Mouse (Mus musculus): Measurements from ENCODE around the gene Slc23a2. TPM values are rescaled to one million over a fixed set of nuclear protein-coding genes. Genes with fewer than 3 reads are reported as not detected.
A peak's percentile ranks its signal among the peaks of the same experiment; 100 is the strongest.

Gene Slc23a2
- polyA plus RNA-seq, 1 experiment from 2014 or later: 19.3 TPM

DNA sequence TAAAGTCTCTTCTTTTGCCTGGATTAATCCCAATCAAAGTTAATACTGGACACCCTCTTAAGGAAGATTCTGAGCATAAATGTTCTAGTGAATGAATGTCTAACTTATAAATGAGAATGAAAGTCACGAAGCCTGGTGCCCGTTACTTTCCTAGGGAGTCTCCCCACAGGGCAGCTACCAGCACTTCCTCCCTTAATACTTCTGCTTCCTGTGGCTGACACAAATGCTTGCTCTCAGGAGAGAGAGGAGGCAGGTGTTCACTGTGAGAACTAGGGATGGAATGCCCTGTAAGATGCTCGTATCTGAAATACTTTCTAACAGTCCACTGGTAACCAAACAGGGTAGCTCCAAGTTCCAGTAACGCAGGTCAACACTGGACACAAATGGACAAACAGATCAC lies 91.1 kb downstream of the Slc23a2 start:
- H3K4me2 ChIP-seq (ENCODE audit: low read length): no peak overlapping the region
- no peak for DNase-seq (ENCODE audit: low spot score)
- H3K27ac ChIP-seq (ENCODE audit: low read depth, low read length): no peak overlapping the region
- no peak for ATAC-seq
- H3K9me3 ChIP-seq (replicated peaks; ENCODE audit: control insufficient read depth, low read length): no peaks in the 10 kb centered on the region
- H3K4me3 ChIP-seq (ENCODE audit: low read depth, low read length): no peak overlapping the region
- H3K36me3 ChIP-seq (ENCODE audit: control insufficient read depth, insufficient read depth, low read length): peaks cover 33% of the 10 kb centered on the region
- H3K4me1 ChIP-seq (ENCODE audit: control insufficient read depth, insufficient read depth, low read length): no peaks in the 10 kb centered on the region
- no peak overlapping the region for H3K9ac ChIP-seq (ENCODE audit: low read length)
- 96% methylated on average over 4 of the region's 4 CpGs for WGBS
- no peaks in the 10 kb centered on the region for H3K27me3 ChIP-seq (replicated peaks; ENCODE audit: control insufficient read depth, insufficient read depth, low read length)

DNA sequence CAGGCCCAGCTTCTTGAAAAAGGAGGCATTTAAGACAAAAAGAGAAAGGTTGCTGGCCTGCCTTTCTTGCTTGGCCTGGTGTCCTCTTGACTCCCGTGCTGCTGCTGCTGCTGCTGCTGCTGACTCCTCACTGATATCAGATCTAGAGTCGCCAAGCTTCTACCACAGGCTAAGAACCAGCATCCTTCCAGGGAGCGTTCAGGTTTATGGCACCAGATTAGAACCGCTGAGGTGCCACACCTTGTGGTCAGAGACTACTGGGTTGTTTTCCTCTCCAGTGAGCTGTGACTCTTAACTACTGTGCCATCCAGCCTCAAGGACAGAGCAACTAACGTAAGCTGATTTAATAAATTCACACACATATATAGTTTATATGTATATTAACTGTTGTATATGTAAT lies 93.1 kb downstream of the Slc23a2 start:
- no peaks in the 10 kb centered on the region for H3K9me3 ChIP-seq (replicated peaks; ENCODE audit: control insufficient read depth, low read length)
- ATAC-seq (no peak), DNase-seq (ENCODE audit: low spot score) (no peak)
- H3K4me2 ChIP-seq (ENCODE audit: low read length): no peak overlapping the region
- no peak overlapping the region for H3K27ac ChIP-seq (ENCODE audit: low read depth, low read length)
- H3K36me3 ChIP-seq (ENCODE audit: control insufficient read depth, insufficient read depth, low read length): peaks cover 17% of the 10 kb centered on the region
- no peak overlapping the region for H3K4me3 ChIP-seq (ENCODE audit: low read depth, low read length)
- H3K4me1 ChIP-seq (ENCODE audit: control insufficient read depth, insufficient read depth, low read length): no peaks in the 10 kb centered on the region
- H3K9ac ChIP-seq (ENCODE audit: low read length): no peak overlapping the region
- WGBS: 89% methylated on average over 5 of the region's 5 CpGs
- H3K27me3 ChIP-seq (replicated peaks; ENCODE audit: control insufficient read depth, insufficient read depth, low read length): no peaks in the 10 kb centered on the region

DNA sequence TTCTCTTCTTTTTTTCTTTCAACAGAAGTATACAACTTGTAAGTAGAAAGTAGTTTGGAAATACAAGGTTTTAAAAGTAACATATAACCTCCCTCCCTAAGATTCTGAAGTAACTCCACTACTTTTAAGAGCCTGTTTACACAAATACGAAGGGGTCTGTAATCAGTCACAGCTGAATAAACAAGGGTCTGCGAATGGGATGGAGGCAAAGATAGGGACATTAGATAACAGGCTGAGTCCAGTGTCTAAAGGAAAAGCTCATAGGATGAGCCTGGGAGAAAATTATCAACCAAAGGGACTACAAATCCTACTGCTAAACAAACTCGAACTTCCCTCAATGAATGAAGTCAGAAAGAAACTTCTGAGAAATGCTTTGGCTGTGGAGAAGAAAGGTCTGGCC lies 95.0 kb downstream of the Slc23a2 start:
- WGBS: 71% methylated on average over 3 of the region's 3 CpGs
- Histone ChIP-seq H3K27ac (ENCODE audit: low read depth, low read length) (no peak overlapping the region), H3K36me3 (ENCODE audit: control insufficient read depth, insufficient read depth, low read length) (no peaks in the 10 kb centered on the region), H3K4me2 (ENCODE audit: low read length) (no peak overlapping the region), H3K27me3 (replicated peaks; ENCODE audit: control insufficient read depth, insufficient read depth, low read length) (no peaks in the 10 kb centered on the region), H3K9me3 (replicated peaks; ENCODE audit: control insufficient read depth, low read length) (no peaks in the 10 kb centered on the region), H3K4me1 (ENCODE audit: control insufficient read depth, insufficient read depth, low read length) (no peaks in the 10 kb centered on the region), H3K9ac (ENCODE audit: low read length) (no peak overlapping the region), H3K4me3 (ENCODE audit: low read depth, low read length) (no peak overlapping the region)
- no peak for ATAC-seq
- no peak for DNase-seq (ENCODE audit: low spot score)

DNA sequence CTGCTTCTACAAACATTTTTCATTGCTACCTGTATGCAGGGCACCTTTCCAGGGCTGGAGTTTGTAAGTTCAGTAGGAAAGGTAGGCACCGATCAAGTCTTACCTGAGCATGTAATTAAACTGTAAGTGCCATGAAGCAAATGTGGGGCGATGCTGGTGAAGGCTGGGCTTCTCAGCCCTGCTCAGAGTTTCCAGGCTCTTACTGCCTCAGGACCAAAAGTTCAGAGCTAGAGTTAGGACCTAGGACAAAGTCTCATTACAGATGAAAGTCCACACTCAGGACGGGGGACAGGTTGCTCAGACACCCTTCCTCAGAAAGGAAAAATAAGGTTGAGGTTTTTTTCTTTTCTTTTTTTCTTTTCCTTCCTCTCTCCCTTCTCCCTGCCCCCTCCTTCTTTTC lies 95.4 kb downstream of the Slc23a2 start:
- no peaks in the 10 kb centered on the region for H3K9me3 ChIP-seq (replicated peaks; ENCODE audit: control insufficient read depth, low read length)
- H3K4me3 ChIP-seq (ENCODE audit: low read depth, low read length): no peak overlapping the region
- H3K27ac ChIP-seq (ENCODE audit: low read depth, low read length): no peak overlapping the region
- no peak overlapping the region for H3K4me2 ChIP-seq (ENCODE audit: low read length)
- WGBS: 83% methylated on average over 3 of the region's 3 CpGs
- H3K4me1 ChIP-seq (ENCODE audit: control insufficient read depth, insufficient read depth, low read length): no peaks in the 10 kb centered on the region
- H3K27me3 ChIP-seq (replicated peaks; ENCODE audit: control insufficient read depth, insufficient read depth, low read length): no peaks in the 10 kb centered on the region
- no peaks in the 10 kb centered on the region for H3K36me3 ChIP-seq (ENCODE audit: control insufficient read depth, insufficient read depth, low read length)
- H3K9ac ChIP-seq (ENCODE audit: low read length): no peak overlapping the region
- DNase-seq (ENCODE audit: low spot score) (no peak), ATAC-seq (no peak)

DNA sequence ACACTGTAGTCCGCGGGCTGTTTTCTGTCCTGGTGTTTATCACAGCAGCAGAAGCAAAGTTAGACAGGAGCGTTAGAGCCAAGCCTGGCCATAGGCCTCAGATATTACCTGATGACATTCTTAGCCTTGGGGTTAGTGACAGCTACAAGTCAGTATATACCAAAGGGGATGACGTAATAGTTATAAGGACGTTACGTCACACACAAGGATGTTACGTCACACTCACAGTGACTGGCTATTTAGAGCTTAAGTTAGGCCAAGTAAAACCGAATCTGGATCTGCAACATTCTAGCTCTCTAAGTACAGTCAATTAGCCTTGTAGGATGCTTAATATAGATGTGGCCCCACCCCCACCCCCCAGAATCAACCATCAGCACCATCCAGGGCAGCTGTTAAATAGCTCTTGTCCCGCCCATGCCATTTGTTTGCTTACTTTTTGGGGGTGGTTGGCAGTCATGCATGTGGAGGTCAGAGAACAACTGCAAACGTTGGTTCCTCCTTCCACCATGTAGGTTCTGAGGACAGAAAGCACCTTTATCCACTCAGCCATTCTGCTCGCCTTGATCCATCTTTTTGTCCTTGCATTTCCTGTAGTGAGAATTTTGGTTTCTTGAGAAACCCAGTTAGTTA lies 96.7 kb downstream of the Slc23a2 start:
- Histone ChIP-seq H3K9me3 (replicated peaks; ENCODE audit: control insufficient read depth, low read length) (no peaks in the 10 kb centered on the region), H3K4me3 (ENCODE audit: low read depth, low read length) (no peak overlapping the region), H3K4me2 (ENCODE audit: low read length) (no peak overlapping the region), H3K36me3 (ENCODE audit: control insufficient read depth, insufficient read depth, low read length) (no peaks in the 10 kb centered on the region), H3K4me1 (ENCODE audit: control insufficient read depth, insufficient read depth, low read length) (no peaks in the 10 kb centered on the region), H3K27ac (ENCODE audit: low read depth, low read length) (no peak overlapping the region), H3K9ac (ENCODE audit: low read length) (no peak overlapping the region), H3K27me3 (replicated peaks; ENCODE audit: control insufficient read depth, insufficient read depth, low read length) (no peaks in the 10 kb centered on the region)
- DNase-seq (ENCODE audit: low spot score): no peak
- no peak for ATAC-seq
- 89% methylated on average over 11 of the region's 11 CpGs for WGBS

DNA sequence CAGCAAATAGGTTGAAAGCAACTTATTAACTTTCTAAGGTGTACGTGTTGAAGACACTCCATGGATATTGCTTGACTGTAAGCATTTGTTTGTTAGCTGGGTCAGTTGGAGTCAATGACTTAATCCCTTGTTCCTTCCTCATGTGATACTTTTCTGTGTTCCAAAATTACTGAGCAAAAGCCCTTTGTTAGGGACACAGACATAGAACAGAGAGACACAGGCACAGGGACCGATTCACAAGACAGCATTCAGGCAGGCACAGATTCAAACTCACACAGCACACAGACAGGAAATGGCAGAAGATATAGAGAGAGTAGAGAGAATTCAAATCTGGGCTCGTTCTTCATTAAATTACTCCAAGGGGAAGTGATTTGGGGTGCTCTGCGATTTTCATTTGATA lies 97.5 kb downstream of the Slc23a2 start:
- H3K4me2 ChIP-seq (ENCODE audit: low read length): no peak overlapping the region
- H3K4me3 ChIP-seq (ENCODE audit: low read depth, low read length): no peak overlapping the region
- no peaks in the 10 kb centered on the region for H3K27me3 ChIP-seq (replicated peaks; ENCODE audit: control insufficient read depth, insufficient read depth, low read length)
- H3K9ac ChIP-seq (ENCODE audit: low read length): no peak overlapping the region
- H3K4me1 ChIP-seq (ENCODE audit: control insufficient read depth, insufficient read depth, low read length): no peaks in the 10 kb centered on the region
- H3K27ac ChIP-seq (ENCODE audit: low read depth, low read length): no peak overlapping the region
- H3K36me3 ChIP-seq (ENCODE audit: control insufficient read depth, insufficient read depth, low read length): no peaks in the 10 kb centered on the region
- WGBS: 87% methylated on average over 4 of the region's 4 CpGs
- ATAC-seq (no peak), DNase-seq (ENCODE audit: low spot score) (no peak)
- H3K9me3 ChIP-seq (replicated peaks; ENCODE audit: control insufficient read depth, low read length): no peaks in the 10 kb centered on the region

DNA sequence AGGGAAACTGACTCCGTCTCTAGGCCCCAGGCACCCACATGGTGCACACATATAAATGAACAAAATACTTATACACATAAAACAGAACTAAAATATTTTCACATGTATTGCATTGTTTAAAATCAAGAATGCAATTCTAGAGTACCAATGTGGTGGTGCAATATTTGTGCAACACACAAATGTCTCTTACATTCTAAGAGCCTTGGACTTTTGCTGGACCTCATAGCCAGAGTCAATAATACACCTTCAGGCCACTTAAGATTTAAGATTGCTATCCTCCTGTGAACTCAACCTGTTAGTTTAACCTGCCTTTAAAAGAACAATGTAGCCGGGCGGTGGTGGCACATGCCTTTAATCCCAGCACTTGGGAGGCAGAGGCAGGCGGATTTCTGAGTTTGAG lies 98.2 kb downstream of the Slc23a2 start:
- no peak for DNase-seq (ENCODE audit: low spot score)
- no peak overlapping the region for H3K4me2 ChIP-seq (ENCODE audit: low read length)
- H3K9me3 ChIP-seq (replicated peaks; ENCODE audit: control insufficient read depth, low read length): no peaks in the 10 kb centered on the region
- 93% methylated on average over 4 of the region's 4 CpGs for WGBS
- no peak overlapping the region for H3K4me3 ChIP-seq (ENCODE audit: low read depth, low read length)
- H3K4me1 ChIP-seq (ENCODE audit: control insufficient read depth, insufficient read depth, low read length): no peaks in the 10 kb centered on the region
- no peak overlapping the region for H3K27ac ChIP-seq (ENCODE audit: low read depth, low read length)
- no peaks in the 10 kb centered on the region for H3K36me3 ChIP-seq (ENCODE audit: control insufficient read depth, insufficient read depth, low read length)
- H3K9ac ChIP-seq (ENCODE audit: low read length): no peak overlapping the region
- no peak for ATAC-seq
- H3K27me3 ChIP-seq (replicated peaks; ENCODE audit: control insufficient read depth, insufficient read depth, low read length): no peaks in the 10 kb centered on the region

DNA sequence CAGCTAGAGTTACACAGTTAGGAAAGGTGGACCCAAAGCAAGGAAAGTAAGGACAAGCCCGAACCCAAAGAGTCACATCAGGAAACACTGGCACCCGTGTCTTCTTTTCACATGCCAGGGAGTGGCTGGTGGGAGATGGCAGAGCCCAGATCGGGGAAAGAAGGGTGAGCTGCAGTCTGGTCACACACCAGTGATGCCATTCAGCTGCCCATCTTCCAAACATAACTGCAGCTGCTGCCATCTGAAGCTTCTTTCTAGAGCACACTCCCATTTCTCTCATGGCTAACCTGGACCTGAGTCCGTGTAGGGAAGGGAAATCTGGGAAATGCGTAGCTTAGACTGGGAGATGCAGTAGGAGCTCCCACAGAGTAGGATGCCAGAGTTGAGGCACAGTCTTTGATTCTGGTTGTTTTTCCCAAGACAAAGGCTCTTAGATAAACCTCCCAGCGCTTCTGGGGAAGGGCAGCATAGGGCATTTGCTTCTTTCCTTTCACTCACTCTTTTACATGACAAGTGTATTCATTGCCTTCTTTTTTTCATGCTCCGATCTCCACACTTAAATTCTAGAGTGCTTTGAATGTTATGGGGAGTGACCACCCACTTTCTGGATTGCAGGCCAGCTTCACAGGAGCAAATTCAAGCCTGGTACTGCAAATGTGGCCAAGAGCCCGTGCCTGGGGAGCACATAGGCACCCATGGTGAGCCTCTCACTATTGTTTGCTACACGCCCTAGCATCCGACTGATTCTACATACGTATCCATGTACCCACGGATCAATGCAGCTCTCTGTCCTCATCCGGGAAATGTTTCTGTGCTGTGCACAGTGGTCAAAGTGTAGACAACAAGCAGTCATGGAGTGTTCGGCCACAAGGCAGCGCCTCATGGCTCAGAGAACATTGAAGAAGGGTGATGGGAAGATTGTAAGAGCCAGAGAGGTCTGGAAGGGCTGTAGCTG lies 100.3 kb downstream of the Slc23a2 start:
- no peak for DNase-seq (ENCODE audit: low spot score)
- Histone ChIP-seq H3K27me3 (replicated peaks; ENCODE audit: control insufficient read depth, insufficient read depth, low read length) (no peaks in the 10 kb centered on the region), H3K36me3 (ENCODE audit: control insufficient read depth, insufficient read depth, low read length) (no peaks in the 10 kb centered on the region), H3K9ac (ENCODE audit: low read length) (no peak overlapping the region), H3K4me3 (ENCODE audit: low read depth, low read length) (no peak overlapping the region), H3K4me2 (ENCODE audit: low read length) (no peak overlapping the region), H3K27ac (ENCODE audit: low read depth, low read length) (no peak overlapping the region), H3K4me1 (ENCODE audit: control insufficient read depth, insufficient read depth, low read length) (no peaks in the 10 kb centered on the region), H3K9me3 (replicated peaks; ENCODE audit: control insufficient read depth, low read length) (no peaks in the 10 kb centered on the region)
- ATAC-seq: no peak
- WGBS: 72% methylated on average over 15 of the region's 15 CpGs

DNA sequence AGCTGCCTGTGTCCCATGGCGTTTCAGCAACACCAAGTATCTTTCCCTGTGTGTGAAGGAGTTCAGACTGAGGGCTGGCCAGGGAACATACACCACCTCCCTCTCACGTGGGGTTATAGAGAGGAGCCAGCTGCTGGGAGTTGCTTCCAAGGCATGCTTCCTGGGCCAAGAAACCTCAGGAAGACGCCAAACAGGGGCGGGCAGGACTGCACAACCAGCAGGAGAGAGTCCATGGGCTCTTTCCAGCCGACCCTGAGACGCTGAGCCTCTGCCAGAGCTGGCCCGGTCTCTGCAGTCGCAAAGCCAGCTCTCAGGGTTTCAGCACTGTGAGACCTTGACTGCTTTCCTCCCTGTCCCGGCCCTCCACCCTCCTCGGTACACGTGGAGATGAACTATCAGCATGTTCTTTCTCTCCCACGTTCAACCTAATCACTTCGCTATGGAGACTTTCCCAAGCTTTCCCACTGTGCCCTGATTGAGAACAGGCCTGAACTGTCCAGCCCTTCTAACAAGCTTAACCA lies 101.7 kb downstream of the Slc23a2 start:
- H3K4me3 ChIP-seq (ENCODE audit: low read depth, low read length): no peak overlapping the region
- no peak overlapping the region for H3K4me2 ChIP-seq (ENCODE audit: low read length)
- ATAC-seq (no peak; the same call in 1 of the 2 replicates), DNase-seq (ENCODE audit: low spot score) (peak; percentile 33)
- no peak overlapping the region for H3K9ac ChIP-seq (ENCODE audit: low read length)
- H3K4me1 ChIP-seq (ENCODE audit: control insufficient read depth, insufficient read depth, low read length): no peaks in the 10 kb centered on the region
- H3K27me3 ChIP-seq (replicated peaks; ENCODE audit: control insufficient read depth, insufficient read depth, low read length): no peaks in the 10 kb centered on the region
- H3K36me3 ChIP-seq (ENCODE audit: control insufficient read depth, insufficient read depth, low read length): no peaks in the 10 kb centered on the region
- no peaks in the 10 kb centered on the region for H3K9me3 ChIP-seq (replicated peaks; ENCODE audit: control insufficient read depth, low read length)
- no peak overlapping the region for H3K27ac ChIP-seq (ENCODE audit: low read depth, low read length)
- 43% methylated on average over 13 of the region's 13 CpGs for WGBS
